Mouse (Mus musculus) neural tube, embryonic 14.5 days (tissue): ENCODE measurements around the gene Tead2. TPM values are rescaled to one million over a fixed set of nuclear protein-coding genes. Genes with fewer than 3 reads are reported as not detected.

Experiments used
- ATAC-seq: fragments of 200-750 bp; cut with Nextera tagmentation; 2 replicates; pipeline ENCODE4 v1.8.0; 2017; ENCODE audit warnings: low read depth, mild to moderate bottlenecking, moderate TSS enrichment, moderate library complexity
- H3K27ac ChIP-seq: fragments of 300-500 bp; sonication (generic); 2 replicates; pipeline ENCODE4 v1.5.1; 2014; ENCODE audit warnings: low read depth, mild to moderate bottlenecking, control low read depth, low read length, moderate library complexity, mixed read lengths
- H3K27me3 ChIP-seq: fragments of 300-500 bp; sonication (generic); 2 replicates; pipeline ENCODE4 v1.6.1; 2014; ENCODE audit warnings: low read length; ENCODE audit not compliant: control insufficient read depth, insufficient read depth
- H3K36me3 ChIP-seq: fragments of 300-500 bp; sonication (generic); 2 replicates; pipeline ENCODE4 v1.6.1; 2014; ENCODE audit warnings: low read length, mixed read lengths; ENCODE audit not compliant: control insufficient read depth, insufficient read depth
- H3K4me1 ChIP-seq: fragments of 300-500 bp; sonication (generic); 2 replicates; pipeline ENCODE4 v1.6.1; 2014; ENCODE audit warnings: low read length; ENCODE audit not compliant: control insufficient read depth, insufficient read depth
- H3K4me2 ChIP-seq: fragments of 300-500 bp; sonication (generic); 2 replicates; pipeline ENCODE4 v1.6.1; 2014; ENCODE audit warnings: mild to moderate bottlenecking, low read depth, low read length, control low read depth
- H3K4me3 ChIP-seq: fragments of 300-500 bp; sonication (generic); 2 replicates; pipeline ENCODE4 v1.5.1; 2014; ENCODE audit warnings: low read depth, low read length, control low read depth, mixed read lengths
- H3K9ac ChIP-seq: fragments of 300-500 bp; sonication (generic); replicated peaks from 2 replicates; pipeline ENCODE4 v1.6.1; 2014; ENCODE audit warnings: low read depth, mild to moderate bottlenecking, control low read depth, low read length, mixed read lengths
- H3K9me3 ChIP-seq: fragments of 300-500 bp; sonication (generic); 2 replicates; pipeline ENCODE4 v1.6.1; 2016; ENCODE audit warnings: low read length; ENCODE audit not compliant: control insufficient read depth
- WGBS: fragments of 180-500 bp; shearing (Covaris S2); extraction: QIAGEN DNeasy Blood & Tissue Kit; methylation state at CpG from one replicate; pipeline ENCODE4 v1.1.7; 2014; 5-methylcytosine and 5-hydroxymethylcytosine counted together
- microRNA-seq: library from miRNA; unstranded; fragments of <30 nt; microRNA quantifications from one replicate; pipeline ENCODE4, GENCODE M21; 2016
- polyA plus RNA-seq: library from polyadenylated mRNA; unstranded; fragments of >200 nt; fragmentation: Nextera tagmentation; extraction: Ambion mirVana; gene quantifications from 2 replicates; pipeline ENCODE4 v1.2.1, GENCODE M21; 2014

The Tead2 gene
- polyA plus RNA-seq, 1 experiment from 2014 or later: 24.5 TPM

DNA sequence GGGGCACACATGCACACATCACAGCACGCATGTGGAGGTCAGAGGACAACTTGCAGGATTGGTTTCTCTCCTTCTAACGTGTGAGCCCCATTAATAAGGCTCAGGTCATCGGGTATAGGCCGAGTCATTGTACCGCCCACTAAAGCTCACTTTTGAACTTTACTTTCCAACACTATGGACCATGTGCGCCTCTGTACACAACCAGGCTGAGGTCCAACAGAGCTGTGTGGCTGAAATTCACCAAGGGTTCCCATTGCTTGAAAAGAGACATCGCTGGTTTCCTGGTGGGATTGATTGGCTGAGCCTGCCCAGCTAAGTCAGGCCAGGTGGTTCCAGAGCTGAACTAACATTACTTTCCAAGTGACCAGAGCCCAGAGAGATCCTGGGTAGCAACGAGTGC is 58.1 kb downstream of the Tead2 start:
- 90% methylated on average over 8 of the region's 8 CpGs for WGBS
- Histone ChIP-seq H3K9me3 (no peaks in the 10 kb centered on the region), H3K36me3 (no peaks in the 10 kb centered on the region), H3K4me2 (no peak overlapping the region), H3K4me3 (no peak overlapping the region), H3K27me3 (no peaks in the 10 kb centered on the region), H3K4me1 (no peaks in the 10 kb centered on the region), H3K9ac (no peak overlapping the region), H3K27ac (no peak overlapping the region)
- ATAC-seq: no peak

DNA sequence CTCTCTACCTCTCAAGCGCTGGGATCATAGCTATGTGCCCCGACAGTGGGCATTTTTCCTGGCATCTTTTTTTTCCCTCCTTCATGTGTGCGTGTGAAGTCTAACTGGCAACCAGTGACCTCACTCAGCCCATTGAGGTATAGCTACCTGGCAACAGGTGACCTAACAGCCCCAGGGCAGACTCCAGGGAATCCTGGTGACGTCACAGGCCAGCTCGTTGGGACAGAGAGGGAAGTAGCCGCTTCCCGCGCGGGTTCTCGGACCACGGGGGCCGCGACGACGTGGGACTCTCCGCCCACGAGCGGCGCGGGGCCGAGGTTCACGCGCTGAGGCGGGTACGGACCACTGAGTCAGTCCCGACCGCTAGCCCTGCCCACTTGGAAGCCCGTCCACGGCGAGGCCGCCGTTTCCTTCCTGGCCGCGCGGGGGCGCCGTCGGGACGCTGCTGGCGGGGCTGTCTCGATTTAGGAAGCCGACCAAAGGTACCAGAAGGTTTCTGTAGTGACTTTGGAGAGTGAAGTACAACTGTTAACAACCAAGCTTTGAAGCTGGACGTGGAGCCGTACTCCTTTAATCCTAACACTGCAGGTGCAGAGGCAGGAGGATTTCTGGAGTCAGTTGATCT is 61.7 kb downstream of the Tead2 start, which contains the start of gene Slc6a21:
Gene Slc6a21, plus strand, starts transcription at position 378 of the 625 bp plus-strand sequence.
- Histone ChIP-seq H3K4me2 (peak within 1 kb of the TSS; percentile 47), H3K9ac (no peak within 1 kb of the TSS), H3K9me3 (no peaks in the 10 kb centered on the region), H3K36me3 (no peaks in the 10 kb centered on the region), H3K4me1 (no peaks in the 10 kb centered on the region), H3K27me3 (no peaks in the 10 kb centered on the region), H3K4me3 (peak within 1 kb of the TSS; percentile 24; the same call in 1 of the 2 replicates), H3K27ac (no peak within 1 kb of the TSS)
- ATAC-seq: no peak
- WGBS: 6% methylated on average over 44 of the region's 44 CpGs

Small RNAs within 50 kb of the gene (microRNA-seq; reads per million reads assigned to microRNA genes)
- not detected for gene Mir7055

Other genes with a start within 250 kb of the Tead2 start
- gene Cpt1c, start 240.9 kb upstream of the Tead2 start, polyA plus RNA-seq: 54.3 and 60.3 TPM in 2 replicates
- 189 and 206 TPM in 2 replicates for gene Prmt1, start 229.2 kb upstream of the Tead2 start, polyA plus RNA-seq
- 53.8 and 60.2 TPM in 2 replicates for gene Irf3, start 218.1 kb upstream of the Tead2 start, polyA plus RNA-seq
- 6.4 and 9.5 TPM in 2 replicates for gene Bcl2l12, start 217.0 kb upstream of the Tead2 start, polyA plus RNA-seq
- gene Scaf1, start 199.4 kb upstream of the Tead2 start, polyA plus RNA-seq: 61.6 and 68.6 TPM in 2 replicates
- 9.0 and 13.7 TPM in 2 replicates for gene Rras, start 197.8 kb upstream of the Tead2 start, polyA plus RNA-seq
- gene Prr12, start 162.9 kb upstream of the Tead2 start, polyA plus RNA-seq: 17.3 and 17.9 TPM in 2 replicates
- 65.4 and 67.3 TPM in 2 replicates for gene Nosip, start 153.3 kb upstream of the Tead2 start, polyA plus RNA-seq
- gene Prrg2, start 153.1 kb upstream of the Tead2 start, polyA plus RNA-seq: 12.7 and 12.8 TPM in 2 replicates
- 23.7 and 118 TPM in 2 replicates for gene Rcn3, start 123.5 kb upstream of the Tead2 start, polyA plus RNA-seq
- gene Fcgrt, start 111.9 kb upstream of the Tead2 start, polyA plus RNA-seq: 7.0 and 36.4 TPM in 2 replicates
- 781 and 868 TPM in 2 replicates for gene Rps11, start 91.3 kb upstream of the Tead2 start, polyA plus RNA-seq
- 668 and 729 TPM in 2 replicates for gene Rpl13a, start 87.0 kb upstream of the Tead2 start, polyA plus RNA-seq
- 0.33 TPM in 1 of 2 replicates, not detected in the other for gene Gm45713, start 79.5 kb upstream of the Tead2 start, polyA plus RNA-seq
- gene Flt3l, start 79.3 kb upstream of the Tead2 start, polyA plus RNA-seq: 1.3 and 1.6 TPM in 2 replicates
- gene Pih1d1, start 61.5 kb upstream of the Tead2 start, polyA plus RNA-seq: 90.4 and 91.2 TPM in 2 replicates
- gene Aldh16a1, start 61.2 kb upstream of the Tead2 start, polyA plus RNA-seq: 16.9 and 19.8 TPM in 2 replicates
- 0.71 TPM in 1 of 2 replicates, not detected in the other for gene Slc17a7, start 51.8 kb upstream of the Tead2 start, polyA plus RNA-seq
- not detected in 2 replicates for gene Gfy, start 36.2 kb upstream of the Tead2 start, polyA plus RNA-seq
- not detected in 2 replicates for gene Pth2, start 34.8 kb upstream of the Tead2 start, polyA plus RNA-seq
- 0.15 and 0.50 TPM in 2 replicates for gene Ccdc155, start 10.9 kb upstream of the Tead2 start, polyA plus RNA-seq
- gene Dkkl1, start 3.6 kb upstream of the Tead2 start, polyA plus RNA-seq: 11.8 and 12.9 TPM in 2 replicates
- 1.0 and 1.6 TPM in 2 replicates for gene Cd37, start 23.4 kb downstream of the Tead2 start, polyA plus RNA-seq
- gene Slc6a16, start 25.3 kb downstream of the Tead2 start, polyA plus RNA-seq: 0.75 and 0.99 TPM in 2 replicates
- gene Slc6a21, start 61.8 kb downstream of the Tead2 start, polyA plus RNA-seq: not detected in 2 replicates
- 9.1 and 10.9 TPM in 2 replicates for gene Trpm4, start 118.0 kb downstream of the Tead2 start, polyA plus RNA-seq
- gene Hrc, start 119.5 kb downstream of the Tead2 start, polyA plus RNA-seq: 0.13 and 0.52 TPM in 2 replicates
- gene Ppfia3, start 151.3 kb downstream of the Tead2 start, polyA plus RNA-seq: 28.4 and 30.4 TPM in 2 replicates
- gene Lin7b, start 154.8 kb downstream of the Tead2 start, polyA plus RNA-seq: 24.9 and 49.4 TPM in 2 replicates
- 76.1 and 93.7 TPM in 2 replicates for gene Snrnp70, start 180.0 kb downstream of the Tead2 start, polyA plus RNA-seq
- not detected in 2 replicates for gene Kcna7, start 189.9 kb downstream of the Tead2 start, polyA plus RNA-seq
- gene Ntf5, start 197.9 kb downstream of the Tead2 start, polyA plus RNA-seq: not detected in 2 replicates
- gene Lhb, start 205.1 kb downstream of the Tead2 start, polyA plus RNA-seq: not detected in 2 replicates
- 18.1 and 19.9 TPM in 2 replicates for gene Gys1, start 219.1 kb downstream of the Tead2 start, polyA plus RNA-seq
- gene Ruvbl2, start 222.3 kb downstream of the Tead2 start, polyA plus RNA-seq: 86.8 and 95.3 TPM in 2 replicates
- gene Ftl1, start 244.1 kb downstream of the Tead2 start, polyA plus RNA-seq: 5,062 and 5,088 TPM in 2 replicates